Mouse (Mus musculus): ENCODE measurements around the gene Cdk13.

The Cdk13 gene

DNA sequence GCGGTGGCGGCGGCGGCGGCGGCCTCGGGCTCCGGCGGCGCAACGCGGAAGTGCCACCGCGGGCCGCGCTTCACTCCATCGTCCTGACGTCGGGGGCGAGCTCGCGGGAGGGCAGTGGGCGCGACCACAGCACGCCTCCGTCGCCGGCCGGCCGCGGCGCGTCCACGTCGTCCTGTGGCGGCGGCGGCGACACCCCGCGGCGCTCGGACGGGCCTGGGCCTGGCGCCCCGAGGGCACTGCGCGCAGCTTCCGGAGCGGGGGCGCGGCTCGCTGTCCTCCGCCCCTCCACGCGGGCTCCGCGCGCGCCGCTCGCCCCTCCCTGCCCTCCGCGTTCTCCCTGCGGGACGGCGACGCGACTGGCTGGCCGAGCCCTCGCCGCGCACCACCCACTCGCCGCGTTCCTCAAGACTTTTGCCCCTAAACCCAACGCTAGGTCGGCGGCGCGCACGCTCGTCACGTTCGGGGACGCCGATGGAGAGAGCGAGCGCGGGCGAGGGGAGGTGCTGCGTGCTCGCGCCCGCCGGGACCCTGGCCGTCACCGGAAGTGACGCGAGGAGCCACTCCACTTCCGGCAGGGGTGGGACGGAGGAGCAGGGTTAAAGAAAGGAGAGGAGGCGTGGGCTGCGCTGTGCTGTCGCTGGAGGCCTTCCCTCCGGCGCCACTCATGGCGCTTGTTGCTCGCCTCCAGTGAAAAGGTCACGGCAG, at the start of gene Cdk13:
Gene Cdk13 (minus strand): TSS at position 189 of the 705 bp plus-strand sequence.
- peak; percentile 100 for DNase-seq (ENCODE audit: low read depth, low spot score)

DNA sequence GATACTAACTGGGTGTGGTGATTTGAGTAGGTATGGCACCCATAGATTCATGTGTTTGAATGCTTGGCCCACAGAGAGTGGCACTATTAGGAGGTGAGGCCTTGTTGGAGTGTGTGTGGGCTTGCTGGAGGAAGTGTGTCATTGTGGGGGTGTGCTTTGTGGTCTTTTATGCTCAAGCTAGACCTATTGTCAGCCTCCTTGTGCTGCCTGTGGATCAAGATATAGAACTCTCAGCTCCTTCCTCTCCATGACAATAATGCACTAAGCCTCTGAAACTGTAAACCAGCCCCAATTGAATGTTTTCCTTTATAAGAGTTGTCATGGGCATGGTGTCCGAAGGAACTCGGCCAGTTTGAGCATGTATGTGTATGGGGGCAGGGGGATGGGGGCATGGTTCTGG, 38.4 kb upstream of the Cdk13 start:
- peak; percentile 35 for DNase-seq (ENCODE audit: low read depth, low spot score)

DNA sequence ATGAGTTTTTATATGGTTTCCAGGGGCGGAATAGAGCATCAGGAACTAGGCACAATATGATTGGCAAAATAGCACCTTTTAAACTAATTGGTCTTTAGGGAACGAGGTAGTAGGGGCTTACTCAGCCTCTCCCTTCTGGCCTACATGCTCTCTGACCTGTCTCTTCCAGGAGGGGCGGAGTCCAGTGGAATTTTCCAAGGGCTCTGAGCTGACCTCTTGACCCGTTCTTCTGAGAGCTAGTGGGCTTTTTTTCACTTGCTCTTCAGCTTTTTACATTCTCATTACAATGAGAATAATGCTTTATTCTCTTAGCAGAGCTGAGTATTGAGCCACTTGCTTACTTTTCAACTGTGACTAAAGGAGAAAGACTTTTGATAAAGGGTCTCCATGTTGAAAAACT, 37.9 kb upstream of the Cdk13 start:
- peak; percentile 26 for DNase-seq (ENCODE audit: low read depth, low spot score)

- DNase-seq (ENCODE audit: low read depth, low spot score) = no peak
Measured at GRCm38 (mm10) chr13:17839137-17839536, 34.2 kb upstream of the Cdk13 start.

- peak; percentile 78 for DNase-seq (ENCODE audit: low read depth, low spot score)
Measured at GRCm38 (mm10) chr13:17838484-17838851, 33.6 kb upstream of the Cdk13 start.

- DNase-seq (ENCODE audit: low read depth, low spot score) = peak; percentile 75
Measured at GRCm38 (mm10) chr13:17837610-17838483, 33.0 kb upstream of the Cdk13 start.

DNA sequence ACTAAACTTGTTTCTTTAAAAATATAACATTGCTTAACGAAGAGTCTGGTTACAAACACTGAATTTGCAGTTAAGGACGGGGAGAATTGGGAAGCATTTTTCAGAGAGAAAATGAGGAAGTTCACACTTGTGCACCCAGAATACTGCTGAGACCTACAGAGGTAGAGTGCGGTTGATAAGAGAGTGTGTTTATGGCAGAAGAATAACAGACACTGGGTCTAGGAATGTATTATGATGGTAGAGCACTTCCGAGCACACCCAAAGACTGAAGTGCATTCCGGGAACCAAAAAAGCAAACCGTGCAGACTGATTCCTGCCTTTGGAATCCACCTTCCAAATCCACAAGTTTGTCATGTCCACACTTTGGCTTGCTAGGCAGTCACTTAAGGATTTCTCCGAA, 31.9 kb upstream of the Cdk13 start:
- DNase-seq (ENCODE audit: low read depth, low spot score) = no peak

GRCm38 (mm10) chr13:17832940-17833339, 28.0 kb upstream of the Cdk13 start:
- no peak for DNase-seq (ENCODE audit: low read depth, low spot score)

GRCm38 (mm10) chr13:17817226-17817625, 12.3 kb upstream of the Cdk13 start:
- DNase-seq (ENCODE audit: low read depth, low spot score) = no peak

GRCm38 (mm10) chr13:17805614-17805975, 698 bp upstream of the Cdk13 start:
- no peak for DNase-seq (ENCODE audit: low read depth, low spot score)

DNA sequence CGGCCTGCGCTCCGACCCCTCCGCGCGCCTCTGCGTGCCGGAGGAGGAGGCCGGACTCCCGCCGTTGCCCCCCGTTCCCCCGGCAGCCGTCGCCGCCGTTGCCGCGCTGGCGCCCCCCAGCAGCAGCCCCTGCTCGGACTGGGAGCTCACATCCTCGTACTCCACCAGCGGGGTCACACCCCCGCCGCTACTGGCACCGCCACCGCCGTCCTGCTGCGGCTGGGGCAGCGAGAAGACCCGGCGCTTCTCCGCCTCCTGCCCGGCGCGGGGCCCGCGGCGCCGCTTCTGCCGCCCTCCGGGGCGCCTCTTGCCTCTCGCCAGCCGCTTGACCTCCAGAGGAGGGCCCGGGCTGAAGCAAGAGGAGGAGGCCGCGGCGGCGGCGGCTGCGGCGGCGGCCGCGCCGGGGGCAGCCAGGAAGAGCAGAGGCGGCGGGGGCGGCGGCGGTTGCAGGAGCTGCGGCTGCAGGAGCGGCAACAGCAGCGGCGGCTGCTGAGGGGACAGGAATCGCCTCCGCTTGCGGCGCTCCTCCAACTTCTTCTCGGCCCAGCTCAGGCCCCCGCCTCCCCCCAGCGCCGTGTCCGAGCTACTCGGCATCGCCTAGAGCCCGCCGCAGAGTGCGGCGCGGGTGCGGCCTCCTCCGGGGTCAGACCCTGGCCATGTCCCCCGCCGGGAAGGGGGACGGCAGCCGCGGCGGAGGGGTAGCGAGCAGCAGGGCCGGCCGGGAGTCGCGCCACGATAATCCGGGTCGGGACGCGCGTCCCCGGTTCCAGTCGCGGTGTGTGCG, 647 bp downstream of the Cdk13 start:
- peak; percentile 74 for DNase-seq (ENCODE audit: low read depth, low spot score)

GRCm38 (mm10) chr13:17803331-17804057, 1.4 kb downstream of the Cdk13 start:
- DNase-seq (ENCODE audit: low read depth, low spot score) = peak; percentile 78

- DNase-seq (ENCODE audit: low read depth, low spot score) = no peak
Measured at GRCm38 (mm10) chr13:17802880-17803279, 2.0 kb downstream of the Cdk13 start.

DNA sequence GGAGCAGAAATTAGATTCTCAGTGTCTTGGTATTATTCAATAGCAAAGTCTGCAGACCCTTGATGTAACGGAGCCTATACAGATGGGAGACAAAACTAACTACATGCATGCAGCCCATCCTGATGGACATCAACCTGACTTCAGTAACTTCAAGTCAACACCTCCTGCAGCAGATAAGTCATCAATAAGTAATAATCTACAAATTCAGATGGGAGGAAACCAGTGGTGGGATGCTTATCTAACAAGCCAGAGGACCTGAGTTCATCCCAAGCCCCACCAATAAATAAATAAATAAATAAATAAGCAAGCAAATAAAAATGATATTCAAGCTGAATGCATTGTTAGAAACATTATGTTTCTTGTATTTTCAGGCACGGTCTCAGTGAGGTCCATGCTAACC, 5.2 kb downstream of the Cdk13 start:
- no peak for DNase-seq (ENCODE audit: low read depth, low spot score)

- DNase-seq (ENCODE audit: low read depth, low spot score) = no peak
Measured at GRCm38 (mm10) chr13:17795757-17796456, 9.0 kb downstream of the Cdk13 start.

- no peak for DNase-seq (ENCODE audit: low read depth, low spot score)
Measured at GRCm38 (mm10) chr13:17783643-17784042, 21.3 kb downstream of the Cdk13 start.

DNA sequence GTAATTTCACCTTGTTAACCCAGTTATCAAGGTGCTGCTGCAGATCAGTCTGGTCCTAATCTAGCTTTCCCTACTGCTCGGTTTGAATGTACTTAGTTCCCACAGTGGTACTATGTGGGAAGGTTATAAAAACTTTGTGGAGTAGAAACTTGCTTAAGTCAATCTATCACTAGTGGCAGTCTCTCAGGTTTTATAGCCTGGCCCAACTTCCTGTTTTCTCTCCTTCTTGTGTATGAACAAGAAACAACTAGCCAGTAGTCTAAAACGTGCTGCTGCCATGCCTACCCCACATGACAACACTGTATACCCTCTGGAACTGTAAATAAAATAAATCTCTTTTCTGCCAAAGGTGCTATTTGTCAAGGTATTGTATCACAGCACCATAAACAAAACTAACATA, 25.0 kb downstream of the Cdk13 start:
- DNase-seq (ENCODE audit: low read depth, low spot score) = no peak

GRCm38 (mm10) chr13:17776303-17776702, 28.6 kb downstream of the Cdk13 start:
- DNase-seq (ENCODE audit: low read depth, low spot score) = no peak

DNA sequence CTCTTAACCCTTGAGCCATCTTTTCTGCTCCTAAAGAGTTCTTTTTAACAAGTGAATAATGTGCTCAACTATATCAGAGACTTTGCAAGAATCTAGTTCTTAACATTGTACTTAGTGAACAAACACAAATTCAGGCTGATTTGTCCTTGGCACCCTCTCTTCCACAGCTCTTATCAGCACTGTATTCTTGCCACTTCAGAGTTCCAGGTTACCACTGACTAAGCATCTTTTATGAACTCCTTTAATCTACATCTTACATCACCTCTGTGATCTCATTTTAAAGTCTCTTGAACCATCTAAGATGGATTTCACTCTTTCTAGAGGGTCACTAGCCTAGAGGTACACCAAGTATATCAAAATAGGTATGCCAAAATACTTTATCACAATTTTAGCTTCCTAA, 29.5 kb downstream of the Cdk13 start:
- DNase-seq (ENCODE audit: low read depth, low spot score) = no peak

GRCm38 (mm10) chr13:17773112-17773511, 31.8 kb downstream of the Cdk13 start:
- no peak for DNase-seq (ENCODE audit: low read depth, low spot score)

- DNase-seq (ENCODE audit: low read depth, low spot score) = no peak
Measured at GRCm38 (mm10) chr13:17772574-17772973, 32.3 kb downstream of the Cdk13 start.

Measured in ZHBTc4 (cell line).